Mouse (Mus musculus) lung, adult 2 months (tissue): ENCODE measurements around the gene Insl5. TPM values are rescaled to one million over a fixed set of nuclear protein-coding genes. Genes with fewer than 3 reads are reported as not detected.

Experiments used
- DNase-seq: peaks from one replicate; pipeline ENCODE4 v3.0.0; 2022
- H3K4me1 ChIP-seq: fragments of 200-500 bp; 2 replicates; pipeline ENCODE4 v1.6.1; 2011; ENCODE audit warnings: low read length; ENCODE audit not compliant: control insufficient read depth, insufficient read depth
- H3K4me3 ChIP-seq: fragments of 200-500 bp; replicated peaks from 2 replicates; pipeline ENCODE3; 2011; ENCODE audit warnings: low read depth, mild to moderate bottlenecking, control low read depth, low read length; ENCODE audit errors: extremely low read depth
- CTCF ChIP-seq: fragments of 200-500 bp; IDR thresholded peaks from 2 replicates; pipeline ENCODE4 v1.5.1; 2011; ENCODE audit warnings: mild to moderate bottlenecking, low read length, control low read depth; ENCODE audit not compliant: insufficient read depth
- POLR2A ChIP-seq: fragments of 200-500 bp; IDR thresholded peaks from 2 replicates; pipeline ENCODE4 v1.6.1; 2011; ENCODE audit warnings: low read depth, mild to moderate bottlenecking, control low read depth, low read length, borderline replicate concordance; ENCODE audit errors: extremely low read depth
- WGBS: fragments of 180-500 bp; shearing (Covaris S2); methylation state at CpG from one replicate; pipeline ENCODE4 v1.1.7; 2018; 5-methylcytosine and 5-hydroxymethylcytosine counted together
- polyA plus RNA-seq: library from polyadenylated mRNA; depleted of rRNA; stranded (reverse); fragments of >200 nt; gene quantifications from 2 replicates; pipeline ENCODE4 v1.2.3, GENCODE M21; 2012; rRNA removed

Gene Insl5
- 0.57 TPM in 1 of 2 replicates, not detected in the other for polyA plus RNA-seq

GRCm38 (mm10) chr4:103026621-103027020, at the start of gene Insl5:
Insl5 (minus strand) TSS chr4:103026842.
- H3K4me3 ChIP-seq: no peak within 1 kb of the TSS
- no peaks in the 10 kb centered on the region for H3K4me1 ChIP-seq
- no peak for DNase-seq
- TF ChIP-seq POLR2A: no peak
- no peak for TF ChIP-seq CTCF
- WGBS: 61% methylated on average over 4 of the region's 4 CpGs

GRCm38 (mm10) chr4:103070631-103071030, 44.0 kb upstream of the Insl5 start:
- Histone ChIP-seq H3K4me1 (no peaks in the 10 kb centered on the region), H3K4me3 (no peak overlapping the region)
- DNase-seq: no peak
- no peak for TF ChIP-seq POLR2A
- TF ChIP-seq CTCF: no peak
- 80% methylated on average over 3 of the region's 3 CpGs for WGBS

DNA sequence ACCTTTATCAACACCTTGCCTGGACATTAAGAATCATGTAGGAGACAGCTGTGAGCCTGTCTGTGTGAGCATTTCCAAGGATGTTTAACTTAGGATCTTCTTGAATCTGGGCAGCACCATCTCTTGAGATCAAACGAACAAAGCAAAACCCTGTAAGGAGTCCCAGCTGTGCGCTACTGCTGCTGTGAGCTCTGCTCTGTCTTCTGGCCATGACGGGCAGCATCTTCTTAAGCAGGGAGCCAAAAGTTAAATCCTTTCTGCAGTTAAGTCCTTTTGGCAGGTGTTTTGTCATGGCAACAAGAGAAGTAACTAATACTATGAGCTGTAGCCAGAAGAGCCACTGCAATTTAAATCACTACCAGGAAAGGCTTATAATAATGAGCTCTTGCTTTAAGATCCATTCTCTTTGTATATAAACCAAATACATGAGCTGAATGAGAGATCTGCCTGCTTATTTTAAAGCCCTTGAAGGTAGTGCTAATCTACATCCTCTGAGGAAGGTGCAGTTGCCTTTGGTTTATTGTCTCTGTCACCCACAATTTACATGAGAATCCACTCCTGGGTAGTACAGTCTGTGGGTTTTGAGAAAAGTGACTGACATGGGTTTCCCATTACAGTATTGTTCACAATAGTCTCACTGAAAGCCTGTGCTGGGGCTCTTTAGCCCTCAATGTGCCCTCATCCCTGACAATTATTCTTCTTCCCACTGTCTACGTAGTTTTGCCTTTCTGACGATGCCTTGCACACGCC, 41.4 kb upstream of the Insl5 start:
- H3K4me3 ChIP-seq: no peak overlapping the region
- H3K4me1 ChIP-seq: no peaks in the 10 kb centered on the region
- DNase-seq: no peak
- TF ChIP-seq CTCF (no peak), POLR2A (no peak)
- WGBS: 82% methylated on average over 6 of the region's 6 CpGs

DNA sequence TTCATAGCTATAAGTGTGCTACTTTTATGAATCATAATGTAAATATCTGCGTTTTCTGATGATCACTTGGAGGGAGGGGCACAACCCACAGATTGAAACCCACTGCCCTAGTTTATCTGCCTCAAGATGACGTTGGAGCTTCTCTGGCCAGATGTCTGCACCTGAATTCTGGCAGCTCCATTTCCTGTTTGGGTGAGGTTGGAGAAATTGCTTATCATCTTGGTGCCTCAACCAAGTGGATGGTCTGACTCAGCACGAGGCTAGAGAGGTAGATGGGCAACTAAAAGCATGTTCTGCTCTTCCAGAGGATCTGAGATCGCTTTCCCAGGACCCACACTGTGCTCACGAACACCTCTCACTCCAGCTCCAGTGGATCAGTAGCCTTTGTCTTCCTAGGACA, 38.3 kb upstream of the Insl5 start:
- Histone ChIP-seq H3K4me1 (no peaks in the 10 kb centered on the region), H3K4me3 (no peak overlapping the region)
- DNase-seq: no peak
- TF ChIP-seq POLR2A (no peak), CTCF (no peak)
- 69% methylated on average over 5 of the region's 5 CpGs for WGBS

DNA sequence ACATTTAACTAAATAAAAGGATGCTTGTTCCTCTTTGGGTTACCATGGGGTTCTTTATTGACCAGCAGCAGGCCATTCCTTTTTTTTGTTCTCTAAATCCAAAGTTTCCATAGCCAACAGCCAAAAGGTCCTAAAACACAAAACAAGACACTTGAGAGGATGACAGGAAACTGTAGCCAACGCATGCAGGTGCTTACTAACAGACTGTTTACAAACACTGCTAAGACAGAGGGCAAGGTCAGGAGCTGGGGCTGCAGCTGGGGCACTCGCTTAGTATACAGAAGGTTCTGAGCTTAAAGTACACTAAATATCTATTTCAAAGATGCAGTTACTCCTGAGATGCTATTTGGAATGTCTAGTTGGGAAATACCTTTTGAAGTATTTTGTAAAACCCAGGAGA, 37.8 kb upstream of the Insl5 start:
- WGBS: 54% methylated on average over 2 of the region's 2 CpGs

DNA sequence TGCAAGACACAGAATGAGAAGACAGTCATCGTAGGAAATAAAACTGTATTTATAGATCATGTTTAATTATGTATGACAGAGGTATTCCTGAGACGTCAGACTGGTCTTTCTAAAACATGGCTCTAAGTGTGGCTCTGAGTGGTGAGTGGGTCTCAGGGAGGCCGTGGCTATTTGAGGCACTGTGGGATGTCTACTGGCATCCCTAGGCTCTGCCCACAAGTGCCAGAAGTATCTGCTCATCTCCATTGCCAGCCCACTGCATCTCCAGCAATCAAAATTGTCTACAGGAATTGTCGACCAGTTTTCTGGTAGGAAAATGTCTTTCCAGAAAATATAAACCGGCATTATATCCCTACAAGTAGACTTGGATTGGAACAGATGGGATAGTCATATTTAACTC, 30.3 kb upstream of the Insl5 start:
- H3K4me1 ChIP-seq: no peaks in the 10 kb centered on the region
- WGBS: 86% methylated on average over 5 of the region's 5 CpGs
- TF ChIP-seq CTCF (no peak), POLR2A (no peak)

More for the DNA sequence above, 37.8 kb upstream of the Insl5 start:
- no peaks in the 10 kb centered on the region for H3K4me1 ChIP-seq
- H3K4me3 ChIP-seq: no peak overlapping the region
- no peak for TF ChIP-seq POLR2A
- TF ChIP-seq CTCF: no peak
- no peak for DNase-seq

DNA sequence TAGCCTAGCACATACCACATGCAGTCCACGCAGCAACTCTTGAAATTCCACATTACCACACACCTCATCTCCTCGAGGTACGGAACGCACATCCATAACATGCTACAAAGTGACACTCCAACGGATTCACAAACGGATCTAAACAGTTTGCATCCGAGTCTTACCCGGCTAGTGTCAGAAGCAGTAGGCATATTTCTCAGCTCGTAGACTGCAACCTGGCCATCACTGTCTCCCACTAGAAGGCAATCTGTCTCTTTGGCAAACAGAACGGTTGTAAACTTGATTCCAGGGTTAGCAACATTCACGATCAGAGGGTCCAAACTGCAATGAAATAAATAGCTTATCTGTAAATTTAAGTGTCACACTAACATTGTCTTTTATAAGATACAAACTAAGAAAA, 21.4 kb upstream of the Insl5 start:
- 83% methylated on average over 11 of the region's 11 CpGs for WGBS
- no peak for DNase-seq

More for the DNA sequence above, 30.3 kb upstream of the Insl5 start:
- no peak overlapping the region for H3K4me3 ChIP-seq
- DNase-seq: no peak

DNA sequence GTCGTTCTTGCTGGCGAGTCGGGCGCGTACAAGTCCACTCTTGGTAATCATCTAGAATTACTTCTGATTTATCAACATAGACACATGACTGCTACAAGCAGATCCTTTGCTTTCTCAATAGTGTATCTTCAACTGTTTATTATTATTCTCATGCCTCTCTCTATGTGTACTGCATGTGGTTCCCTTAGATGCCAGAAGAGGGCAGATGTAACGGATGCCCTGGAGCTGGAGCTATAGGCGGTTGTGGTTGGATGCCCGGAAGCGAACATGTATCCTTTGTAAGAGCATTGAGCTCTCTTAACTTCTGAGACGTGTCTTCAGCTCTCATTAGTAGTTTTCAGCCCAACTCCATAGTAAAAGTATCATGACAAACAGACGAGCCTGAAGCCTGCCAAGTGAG, 16.4 kb upstream of the Insl5 start:
- TF ChIP-seq CTCF (no peak), POLR2A (no peak)
- no peak for DNase-seq
- H3K4me1 ChIP-seq: no peaks in the 10 kb centered on the region
- WGBS: 91% methylated on average over 11 of the region's 11 CpGs
- no peak overlapping the region for H3K4me3 ChIP-seq

More for the DNA sequence above, 21.4 kb upstream of the Insl5 start:
- H3K4me1 ChIP-seq: no peaks in the 10 kb centered on the region
- TF ChIP-seq CTCF (no peak), POLR2A (no peak)
- no peak overlapping the region for H3K4me3 ChIP-seq

- DNase-seq: no peak
- TF ChIP-seq CTCF: no peak
- no peak for TF ChIP-seq POLR2A
- H3K4me1 ChIP-seq: no peaks in the 10 kb centered on the region
- H3K4me3 ChIP-seq: no peak overlapping the region
- WGBS: 55% methylated on average over 5 of the region's 5 CpGs
Observed at GRCm38 (mm10) chr4:103039838-103040191, 13.2 kb upstream of the Insl5 start.

GRCm38 (mm10) chr4:103039103-103039837, 12.6 kb upstream of the Insl5 start:
- Histone ChIP-seq H3K4me3 (no peak overlapping the region), H3K4me1 (no peaks in the 10 kb centered on the region)
- WGBS: 72% methylated on average over 14 of the region's 14 CpGs
- no peak for TF ChIP-seq POLR2A
- no peak for TF ChIP-seq CTCF
- DNase-seq: no peak
